Mouse (Mus musculus) MEL (cell line): ENCODE results near the gene Zfpm1. TPM values are rescaled to one million over a fixed set of nuclear protein-coding genes. Genes with fewer than 3 reads are reported as not detected.

Source experiments
- DNase-seq: peaks from one replicate; pipeline ENCODE4 v3.0.0; 2011; ENCODE audit warnings: low read depth, low spot score
- H3K27ac ChIP-seq: 2 replicates; pipeline ENCODE4 v1.5.1; 2012; ENCODE audit warnings: low read depth, mild to moderate bottlenecking, control low read depth, low read length, moderate library complexity; ENCODE audit not compliant: control insufficient read depth
- H3K27me3 ChIP-seq, 2 experiments: fragments of 150-350 bp in 1 of 2; sonication (generic) in 1 of 2; 2 replicates each; pipeline ENCODE4 v1.6.1; 2012; ENCODE audit warnings: low read length in 2 of 2, mild to moderate bottlenecking in 2 of 2, improper control_type of control experiment in 1 of 2, moderate library complexity in 1 of 2; ENCODE audit not compliant: insufficient read depth in 2 of 2, control insufficient read depth in 1 of 2
- H3K36me3 ChIP-seq, 2 experiments: 2 replicates each; pipeline ENCODE4 v1.6.1; 2012 to 2014; ENCODE audit warnings: low read length in 2 of 2, improper control_type of control experiment in 1 of 2, inconsistent platforms in 1 of 2, mild to moderate bottlenecking in 1 of 2; ENCODE audit not compliant: insufficient read depth in 2 of 2, control insufficient read depth in 1 of 2
- H3K4me1 ChIP-seq, 2 experiments: fragments of 150-350 bp in 1 of 2; sonication (generic) in 1 of 2; 2 replicates each; pipeline ENCODE4 v1.6.1; 2012; ENCODE audit warnings: low read length in 2 of 2, improper control_type of control experiment in 1 of 2, mild to moderate bottlenecking in 1 of 2; ENCODE audit not compliant: insufficient read depth in 2 of 2, control insufficient read depth in 1 of 2
- H3K4me3 ChIP-seq, 2 experiments: fragments of 150-350 bp in 1 of 2; sonication (generic) in 1 of 2; 2 replicates each; pipeline ENCODE4 v1.5.1; 2012; ENCODE audit warnings: low read depth in 2 of 2, low read length in 2 of 2, mild to moderate bottlenecking in 2 of 2, moderate library complexity in 2 of 2, control low read depth in 1 of 2, improper control_type of control experiment in 1 of 2; ENCODE audit not compliant: control insufficient read depth in 1 of 2, insufficient read depth in 1 of 2
- H3K79me2 ChIP-seq: 2 replicates; pipeline ENCODE4 v1.6.1; 2012; ENCODE audit warnings: mild to moderate bottlenecking, low read length, moderate library complexity; ENCODE audit not compliant: control insufficient read depth, poor library complexity, insufficient read depth
- H3K9ac ChIP-seq: 2 replicates; pipeline ENCODE4 v1.6.1; 2012; ENCODE audit warnings: low read depth, mild to moderate bottlenecking, control low read depth, low read length, moderate library complexity; ENCODE audit not compliant: control insufficient read depth, poor library complexity, severe bottlenecking
- H3K9me3 ChIP-seq: fragments of 150-350 bp; sonication (generic); replicated peaks from 2 replicates; pipeline ENCODE4 v1.6.1; 2012; ENCODE audit warnings: mild to moderate bottlenecking, low read length, improper control_type of control experiment, moderate library complexity; ENCODE audit not compliant: insufficient read depth
- BHLHE40 ChIP-seq: IDR thresholded peaks from 2 replicates; pipeline ENCODE4 v1.6.1; 2012; ENCODE audit warnings: low read depth, mild to moderate bottlenecking, inconsistent platforms, low read length, improper control_type of control experiment, borderline replicate concordance
- CHD1 ChIP-seq: IDR thresholded peaks from 2 replicates; pipeline ENCODE4 v1.6.1; 2012; ENCODE audit warnings: low read depth, mild to moderate bottlenecking, inconsistent platforms, low read length, improper control_type of control experiment
- CTCF ChIP-seq, 3 experiments: IDR thresholded peaks in 2 of 3; conservative IDR thresholded peaks in 1 of 3; 2 replicates each; pipeline ENCODE4 v1.5.1; 2011 to 2012; ENCODE audit warnings: low read length in 3 of 3, low read depth in 2 of 3, mild to moderate bottlenecking in 2 of 3, improper control_type of control experiment in 1 of 3, inconsistent platforms in 1 of 3, mixed read lengths in 1 of 3, moderate library complexity in 1 of 3; ENCODE audit not compliant: control insufficient read depth in 1 of 3, insufficient read depth in 1 of 3, poor library complexity in 1 of 3, severe bottlenecking in 1 of 3
- E2F4 ChIP-seq: IDR thresholded peaks from 2 replicates; pipeline ENCODE4 v1.6.1; 2011; ENCODE audit warnings: low read depth, low read length, improper control_type of control experiment, borderline replicate concordance
- JUND ChIP-seq: IDR thresholded peaks from 2 replicates; pipeline ENCODE4 v1.6.1; 2011; ENCODE audit warnings: low read depth, mild to moderate bottlenecking, improper control_type of control experiment, low read length
- KAT2A ChIP-seq: conservative IDR thresholded peaks from 2 replicates; pipeline ENCODE4 v1.6.1; 2012; ENCODE audit warnings: low read depth, low read length, improper control_type of control experiment, inconsistent platforms
- MAFK ChIP-seq: IDR thresholded peaks from 2 replicates; pipeline ENCODE4 v1.6.1; 2011; ENCODE audit warnings: low read depth, mild to moderate bottlenecking, low read length, improper control_type of control experiment, borderline replicate concordance
- MAX ChIP-seq: IDR thresholded peaks from 2 replicates; pipeline ENCODE4 v1.6.1; 2011; ENCODE audit warnings: low read length, improper control_type of control experiment
- MEF2A ChIP-seq: IDR thresholded peaks from 2 replicates; pipeline ENCODE4 v1.6.1; 2014; ENCODE audit warnings: low read depth, mild to moderate bottlenecking, inconsistent platforms, low read length, improper control_type of control experiment; ENCODE audit not compliant: poor library complexity, insufficient replicate concordance, severe bottlenecking; ENCODE audit errors: extremely low read depth
- MXI1 ChIP-seq: IDR thresholded peaks from 2 replicates; pipeline ENCODE4 v1.6.1; 2011; ENCODE audit warnings: mild to moderate bottlenecking, low read depth, low read length, improper control_type of control experiment
- MYC ChIP-seq: IDR thresholded peaks from 2 replicates; pipeline ENCODE4 v1.6.1; 2011; ENCODE audit warnings: low read depth, mild to moderate bottlenecking, low read length, improper control_type of control experiment, moderate library complexity
- NELFE ChIP-seq: IDR thresholded peaks from 2 replicates; pipeline ENCODE4 v1.6.1; 2011; ENCODE audit warnings: low read depth, low read length, improper control_type of control experiment
- POLR2AphosphoS5 ChIP-seq: IDR thresholded peaks from 2 replicates; pipeline ENCODE4 v1.6.1; 2012; ENCODE audit warnings: low read depth, borderline replicate concordance, mild to moderate bottlenecking, inconsistent platforms, low read length, moderate library complexity, mixed read lengths
- SIN3A ChIP-seq: IDR thresholded peaks from 2 replicates; pipeline ENCODE4 v1.6.1; 2012; ENCODE audit warnings: low read length, improper control_type of control experiment, inconsistent platforms
- SMC3 ChIP-seq: IDR thresholded peaks from 2 replicates; pipeline ENCODE4 v1.6.1; 2011; ENCODE audit warnings: low read depth, low read length, improper control_type of control experiment
- TAL1 ChIP-seq: IDR thresholded peaks from 2 replicates; pipeline ENCODE4 v1.6.1; 2012; ENCODE audit warnings: mild to moderate bottlenecking, inconsistent platforms, low read length, moderate library complexity, mixed read lengths
- TBP ChIP-seq: IDR thresholded peaks from 2 replicates; pipeline ENCODE4 v1.8.0; 2011; ENCODE audit warnings: low read depth, low read length, improper control_type of control experiment
- TCF12 ChIP-seq: IDR thresholded peaks from 2 replicates; pipeline ENCODE4 v1.6.1; 2014; ENCODE audit warnings: low read depth, mild to moderate bottlenecking, inconsistent platforms, low read length, improper control_type of control experiment, moderate library complexity
- USF1 ChIP-seq: IDR thresholded peaks from 2 replicates; pipeline ENCODE4 v1.6.1; 2014; ENCODE audit warnings: low read depth, mild to moderate bottlenecking, inconsistent platforms, low read length, improper control_type of control experiment, moderate library complexity
- ZC3H11A ChIP-seq: IDR thresholded peaks from 2 replicates; pipeline ENCODE4 v1.6.1; 2012; ENCODE audit warnings: low read depth, mild to moderate bottlenecking, inconsistent platforms, low read length, improper control_type of control experiment
- ZKSCAN1 ChIP-seq: IDR thresholded peaks from 2 replicates; pipeline ENCODE4 v1.6.1; 2012; ENCODE audit warnings: low read depth, mild to moderate bottlenecking, inconsistent platforms, low read length, improper control_type of control experiment, moderate library complexity
- ZMIZ1 ChIP-seq: IDR thresholded peaks from 2 replicates; pipeline ENCODE4 v1.6.1; 2012; ENCODE audit warnings: low read depth, mild to moderate bottlenecking, inconsistent platforms, low read length, improper control_type of control experiment, moderate library complexity
- polyA plus RNA-seq, 2 experiments: library from polyadenylated mRNA; stranded (reverse) in 1 of 2; unstranded in 1 of 2; fragments of >175 nt in 1 of 2; fragments of >200 nt in 1 of 2; gene quantifications; 2 replicates each; pipeline versions ENCODE4 v1.2.1 to v1.2.4; 2012; ENCODE audit warnings: low replicate concordance in 2 of 2, low read depth in 1 of 2; ENCODE audit not compliant: insufficient read length in 2 of 2, insufficient read depth in 1 of 2, missing spikeins in 1 of 2
- total RNA-seq: library from RNA; depleted of rRNA; stranded (reverse); fragments of 300-350 nt; gene quantifications from 2 replicates; pipeline ENCODE4 v1.2.3, GENCODE M21; 2012

Zfpm1 gene
- total and polyA plus RNA-seq, 3 experiments, result 133 to 343 (median 260) TPM

DNA sequence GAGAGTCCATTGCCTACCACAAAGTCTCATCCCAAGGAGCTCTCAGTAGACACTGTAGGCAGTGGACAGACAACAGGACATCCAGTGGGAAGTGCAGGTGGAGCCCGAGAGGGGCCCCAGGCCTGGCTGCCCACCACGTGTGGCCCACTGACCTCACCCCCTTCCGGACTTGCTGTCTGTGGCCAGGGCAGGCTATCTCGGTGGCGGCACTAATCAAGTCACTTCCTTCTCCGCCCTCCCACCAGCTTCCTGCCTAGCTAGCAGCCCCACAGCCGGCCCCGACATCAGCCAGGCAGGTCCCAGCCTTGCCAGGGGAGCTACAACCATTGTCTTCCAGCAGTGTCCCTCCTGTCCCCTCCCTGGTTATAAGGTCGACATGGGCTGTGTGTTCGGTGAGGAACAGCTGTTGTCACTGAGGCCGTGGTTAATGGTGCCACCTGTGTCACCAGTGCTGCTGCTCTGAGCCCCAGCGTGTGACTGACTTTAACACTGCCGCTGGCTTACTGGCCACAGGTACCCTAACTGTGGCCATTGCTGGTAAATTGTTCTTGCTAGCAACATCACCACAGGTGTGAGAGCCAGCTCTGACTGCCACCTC is 33.1 kb downstream of the Zfpm1 start (continued):
- TF ChIP-seq MXI1 (no peak), ZKSCAN1 (no peak)

DNA sequence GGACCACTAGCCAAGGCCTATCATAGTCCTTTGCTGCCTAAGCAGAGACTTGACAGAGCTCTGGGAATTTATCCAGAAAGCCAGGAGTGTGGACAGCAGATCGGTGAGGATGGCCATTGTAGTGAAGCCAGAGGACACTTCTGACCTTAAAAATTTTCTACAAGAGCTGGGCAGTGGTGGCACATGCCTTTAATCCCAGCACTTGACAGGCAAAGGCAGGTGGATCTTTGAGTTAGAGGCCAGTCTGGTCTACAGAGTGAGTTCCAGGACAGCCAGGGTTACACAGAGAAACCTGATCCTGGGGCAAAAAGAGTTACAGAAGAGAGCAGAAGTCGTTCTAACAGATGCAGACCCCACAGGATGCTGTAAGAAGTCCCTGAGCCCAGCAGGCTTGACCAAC is 34.5 kb downstream of the Zfpm1 start:
- no peak for TF ChIP-seq SIN3A
- no peak for TF ChIP-seq MEF2A
- no peak for TF ChIP-seq CHD1
- TF ChIP-seq E2F4, result no peak
- no peak for TF ChIP-seq USF1
- no peak for TF ChIP-seq POLR2AphosphoS5
- no peak for TF ChIP-seq BHLHE40
- TF ChIP-seq TCF12, result no peak
- no peak for TF ChIP-seq MYC
- no peak for TF ChIP-seq NELFE
- TF ChIP-seq ZC3H11A, result no peak
- TF ChIP-seq KAT2A, result no peak
- TF ChIP-seq JUND, result no peak
- TF ChIP-seq TAL1, result no peak
- no peak for TF ChIP-seq MAX
- no peak for TF ChIP-seq ZMIZ1
- no peak for TF ChIP-seq MAFK
- no peak for TF ChIP-seq SMC3
- no peak for TF ChIP-seq TBP
- no peak for TF ChIP-seq CTCF (IDR thresholded peaks at IDR 0.05 in 2 of 3, conservative IDR thresholded peaks at IDR 0.05 in 1 of 3; ENCODE audit: control insufficient read depth in 1 of 3, insufficient read depth in 1 of 3, low read depth in 2 of 3, low read length in 3 of 3, poor library complexity in 1 of 3, severe bottlenecking in 1 of 3)
- H3K9ac ChIP-seq, result no peak overlapping the region; the same call in 1 of the 2 replicates
- peaks cover 32 to 86% of the 10 kb centered on the region in 2 experiments for H3K4me1 ChIP-seq
- H3K79me2 ChIP-seq, result peaks cover 7% of the 10 kb centered on the region
- no peaks in the 10 kb centered on the region for H3K27me3 ChIP-seq
- H3K36me3 ChIP-seq, result peaks cover 11 to 79% of the 10 kb centered on the region in 2 experiments
- H3K9me3 ChIP-seq, result no peaks in the 10 kb centered on the region
- no peak overlapping the region for H3K4me3 ChIP-seq
- DNase-seq, result no peak
- peak overlapping the region; percentile 98 for H3K27ac ChIP-seq
